Mouse (Mus musculus) heart, postnatal 25 days (tissue): Measurements from ENCODE around the gene Hrasls. TPM values are rescaled to one million over a fixed set of nuclear protein-coding genes. Genes with fewer than 3 reads are reported as not detected.

ENCODE experiments used
- DNase-seq: peaks from one replicate; pipeline ENCODE4 v3.0.0; 2022; ENCODE audit warnings: low spot score
- intact Hi-C: fragments of 180-260 bp; cut with DNase I; formaldehyde crosslinking; loops from one replicate; pipeline ENCODE4 v1.15.1; 2025
- total RNA-seq, 2 experiments: library from RNA; stranded (reverse); gene quantifications; 2 replicates each; pipeline ENCODE4 v1.2.3; 2021

Hrasls gene
- total RNA-seq = 10 to 100 TPM; 29.8 to 30.3 TPM

- peak; percentile 7 for DNase-seq
- intact Hi-C loops = no loop called here
These were observed at the start of gene Hrasls for GRCm38 (mm10) chr16:29209605-29210411. Hrasls (plus strand) TSS chr16:29209695.

GRCm38 (mm10) chr16:29162271-29162670 lies 47.2 kb upstream of the Hrasls start:
- DNase-seq = no peak
- intact Hi-C loops = no loop called here

GRCm38 (mm10) chr16:29167051-29167450 lies 42.4 kb upstream of the Hrasls start:
- intact Hi-C loops = no loop called here

GRCm38 (mm10) chr16:29171741-29172140 lies 37.8 kb upstream of the Hrasls start:
- intact Hi-C loops = no loop called here
- DNase-seq = no peak

More at GRCm38 (mm10) chr16:29167051-29167450, 42.4 kb upstream of the Hrasls start:
- no peak for DNase-seq

- intact Hi-C loops = no loop called here
These were observed 36.3 kb upstream of the Hrasls start for GRCm38 (mm10) chr16:29173201-29173600.

GRCm38 (mm10) chr16:29174831-29175350 lies 34.6 kb upstream of the Hrasls start:
- intact Hi-C loops = no loop called here
- DNase-seq = no peak

More at GRCm38 (mm10) chr16:29173201-29173600, 36.3 kb upstream of the Hrasls start:
- no peak for DNase-seq

GRCm38 (mm10) chr16:29192911-29193310 lies 16.6 kb upstream of the Hrasls start:
- intact Hi-C loops = no loop called here
- no peak for DNase-seq

- DNase-seq = no peak
- intact Hi-C loops = no loop called here
These were observed 15.5 kb upstream of the Hrasls start for GRCm38 (mm10) chr16:29193981-29194380.

- no peak for DNase-seq
- intact Hi-C loops = no loop called here
These were observed 14.3 kb upstream of the Hrasls start for GRCm38 (mm10) chr16:29195156-29195555.

GRCm38 (mm10) chr16:29198461-29198860 lies 11.0 kb upstream of the Hrasls start:
- intact Hi-C loops = no loop called here
- no peak for DNase-seq

GRCm38 (mm10) chr16:29201146-29201545 lies 8.3 kb upstream of the Hrasls start:
- intact Hi-C loops = no loop called here
- DNase-seq = no peak

- DNase-seq = no peak
- intact Hi-C loops = no loop called here
These were observed 4.6 kb upstream of the Hrasls start for GRCm38 (mm10) chr16:29204875-29205274.

- intact Hi-C loops = no loop called here
- DNase-seq = no peak
These were observed 3.9 kb upstream of the Hrasls start for GRCm38 (mm10) chr16:29205581-29205980.

GRCm38 (mm10) chr16:29208841-29209240 lies 654 bp upstream of the Hrasls start:
- intact Hi-C loops = no loop called here

GRCm38 (mm10) chr16:29216395-29217295 lies 7.2 kb downstream of the Hrasls start:
- no peak for DNase-seq
- intact Hi-C loops = no loop called here

More at GRCm38 (mm10) chr16:29208841-29209240, 654 bp upstream of the Hrasls start:
- DNase-seq = peak; percentile 7

GRCm38 (mm10) chr16:29235951-29236350 lies 26.5 kb downstream of the Hrasls start:
- intact Hi-C loops = no loop called here
- no peak for DNase-seq

GRCm38 (mm10) chr16:29254325-29254724 lies 44.8 kb downstream of the Hrasls start:
- no peak for DNase-seq
- intact Hi-C loops = no loop called here
